Mouse (Mus musculus): Measurements from ENCODE around the gene Inpp5d. TPM values are rescaled to one million over a fixed set of nuclear protein-coding genes. Genes with fewer than 3 reads are reported as not detected.

The Inpp5d gene
- polyA plus RNA-seq, 1 experiment from 2014 or later = 3.9 TPM

DNA sequence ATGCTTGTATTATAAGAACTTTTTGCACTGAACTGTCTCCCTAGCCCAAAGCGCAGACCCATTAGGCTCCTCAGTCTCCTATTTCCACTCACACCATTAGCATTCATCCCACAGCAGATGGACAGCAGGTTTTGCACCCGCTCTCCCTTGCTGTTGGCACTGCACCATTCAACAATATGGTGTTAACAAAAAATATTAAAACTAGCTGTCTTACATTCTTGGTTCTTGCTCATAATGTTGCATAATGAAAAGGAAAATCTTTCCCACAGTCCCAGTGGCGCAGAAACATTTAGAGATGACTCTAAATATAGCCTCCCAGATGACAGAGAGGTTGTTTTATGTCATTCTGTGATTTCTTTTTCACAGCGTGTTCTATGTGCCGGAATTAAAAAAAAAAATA is 113.1 kb downstream of the Inpp5d start:
- H3K36me3 ChIP-seq = no peaks in the 10 kb centered on the region
- H3K9me3 ChIP-seq (replicated peaks) = no peaks in the 10 kb centered on the region
- H3K4me3 ChIP-seq = no peak overlapping the region
- no peaks in the 10 kb centered on the region for H3K27me3 ChIP-seq (ENCODE audit: low read depth, poor library complexity, severe bottlenecking)
- H3K27ac ChIP-seq = no peak overlapping the region
- H3K4me1 ChIP-seq = no peaks in the 10 kb centered on the region
- 92% methylated on average over 5 of the region's 5 CpGs for WGBS
- DNase-seq (ENCODE audit: low spot score) = no peak

GRCm38 (mm10) chr1:87734153-87734552 is 114.0 kb downstream of the Inpp5d start:
- H3K4me1 ChIP-seq = no peaks in the 10 kb centered on the region
- no peaks in the 10 kb centered on the region for H3K9me3 ChIP-seq (replicated peaks)
- no peaks in the 10 kb centered on the region for H3K36me3 ChIP-seq
- no peaks in the 10 kb centered on the region for H3K27me3 ChIP-seq (ENCODE audit: low read depth, poor library complexity, severe bottlenecking)
- no peak overlapping the region for H3K27ac ChIP-seq
- no peak for DNase-seq (ENCODE audit: low spot score)
- 86% methylated on average over 3 of the region's 3 CpGs for WGBS
- no peak overlapping the region for H3K4me3 ChIP-seq

GRCm38 (mm10) chr1:87740584-87741290 is 120.6 kb downstream of the Inpp5d start:
- 87% methylated on average over 6 of the region's 6 CpGs for WGBS
- H3K9me3 ChIP-seq (replicated peaks) = no peaks in the 10 kb centered on the region
- H3K27ac ChIP-seq = no peak overlapping the region
- no peaks in the 10 kb centered on the region for H3K36me3 ChIP-seq
- H3K4me1 ChIP-seq = no peaks in the 10 kb centered on the region
- H3K4me3 ChIP-seq = no peak overlapping the region
- H3K27me3 ChIP-seq (ENCODE audit: low read depth, poor library complexity, severe bottlenecking) = no peaks in the 10 kb centered on the region
- DNase-seq (ENCODE audit: low spot score) = no peak

- no peak overlapping the region for H3K4me3 ChIP-seq
- no peaks in the 10 kb centered on the region for H3K27me3 ChIP-seq (ENCODE audit: low read depth, poor library complexity, severe bottlenecking)
- no peaks in the 10 kb centered on the region for H3K36me3 ChIP-seq
Measured at GRCm38 (mm10) chr1:87749360-87749973, 129.4 kb downstream of the Inpp5d start.

DNA sequence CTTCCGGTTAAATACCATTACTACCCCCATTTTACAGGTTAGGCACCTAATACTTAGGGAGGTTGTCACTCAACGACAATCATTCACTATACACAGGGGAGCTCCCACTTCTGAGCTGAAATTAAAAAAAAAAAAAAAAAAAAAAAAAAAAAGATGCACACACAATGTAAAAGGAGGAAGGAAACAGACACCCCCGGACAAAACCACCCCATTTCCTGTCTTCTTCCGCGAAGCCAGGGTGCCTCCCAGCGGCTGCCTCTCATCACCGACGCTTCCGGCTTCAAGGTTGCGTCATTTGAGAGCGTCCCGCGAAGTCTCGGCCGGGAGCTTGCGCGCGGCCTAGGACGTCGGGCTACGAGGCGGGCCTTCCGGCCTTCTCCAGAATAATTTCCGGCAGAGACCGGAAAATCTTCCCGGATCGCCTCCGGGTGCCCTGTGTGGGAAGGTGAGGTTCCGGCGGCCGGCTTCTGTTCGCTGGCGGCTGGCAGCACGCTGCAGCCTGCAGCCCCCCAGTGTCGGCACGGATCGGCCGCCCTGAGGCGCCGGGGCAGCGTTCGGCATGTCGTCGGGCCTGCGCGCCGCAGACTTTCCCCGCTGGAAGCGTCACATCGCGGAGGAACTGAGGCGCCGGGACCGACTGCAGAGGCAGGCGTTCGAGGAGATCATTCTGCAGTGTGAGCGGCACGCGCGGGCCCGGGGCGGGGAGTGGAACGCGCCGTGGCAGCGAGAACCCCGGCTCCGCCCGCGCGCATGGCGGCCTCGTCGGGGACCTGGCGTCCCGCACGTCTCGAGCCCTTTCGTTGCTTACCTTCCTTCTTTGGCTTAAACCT is 135.7 kb downstream of the Inpp5d start, which contains the start of gene Atg16l1:
Gene Atg16l1, plus strand, starts transcription at position 230 of the 830 bp plus-strand sequence.
- peak within 1 kb of the TSS; percentile 87 for H3K4me3 ChIP-seq
- H3K36me3 ChIP-seq = peaks cover 30% of the 10 kb centered on the region
- DNase-seq (ENCODE audit: low spot score) = peak; percentile 93
- H3K27me3 ChIP-seq (ENCODE audit: low read depth, poor library complexity, severe bottlenecking) = no peaks in the 10 kb centered on the region
- WGBS = under 1% methylated on average over 79 of the region's 79 CpGs
- H3K27ac ChIP-seq = peak within 1 kb of the TSS; percentile 92
- H3K9me3 ChIP-seq (replicated peaks) = no peaks in the 10 kb centered on the region
- H3K4me1 ChIP-seq = peaks cover 8% of the 10 kb centered on the region

More at GRCm38 (mm10) chr1:87749360-87749973, 129.4 kb downstream of the Inpp5d start:
- no peak overlapping the region for H3K27ac ChIP-seq
- H3K4me1 ChIP-seq = no peaks in the 10 kb centered on the region
- H3K9me3 ChIP-seq (replicated peaks) = no peaks in the 10 kb centered on the region
- DNase-seq (ENCODE audit: low spot score) = no peak

- no peaks in the 10 kb centered on the region for H3K9me3 ChIP-seq (replicated peaks)
- H3K27ac ChIP-seq = no peak overlapping the region
- DNase-seq (ENCODE audit: low spot score) = no peak
- H3K36me3 ChIP-seq = peaks cover 98% of the 10 kb centered on the region
- no peaks in the 10 kb centered on the region for H3K27me3 ChIP-seq (ENCODE audit: low read depth, poor library complexity, severe bottlenecking)
- no peak overlapping the region for H3K4me3 ChIP-seq
- 93% methylated on average over 3 of the region's 3 CpGs for WGBS
- H3K4me1 ChIP-seq = no peaks in the 10 kb centered on the region
Measured at GRCm38 (mm10) chr1:87763821-87764220, 143.7 kb downstream of the Inpp5d start.

DNA sequence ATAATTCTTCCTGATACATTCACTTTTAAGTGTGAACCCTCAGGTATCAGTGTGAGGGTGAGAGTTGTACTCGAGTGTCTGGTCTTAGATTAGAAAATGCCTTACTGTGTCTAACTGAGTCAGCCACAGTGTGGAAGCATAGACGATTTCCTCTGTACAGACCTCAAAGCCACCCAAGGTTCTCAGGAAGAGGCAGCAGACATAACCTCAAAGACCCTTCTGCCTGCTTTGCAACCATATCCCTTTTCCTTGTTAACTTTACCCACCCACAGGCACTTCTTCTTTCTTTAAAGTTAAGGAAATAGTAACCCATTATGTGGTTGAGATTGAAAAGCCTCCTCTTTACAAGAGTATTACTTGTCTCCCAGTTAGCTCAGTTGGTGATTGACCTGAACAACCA is 145.6 kb downstream of the Inpp5d start:
- H3K9me3 ChIP-seq (replicated peaks) = no peaks in the 10 kb centered on the region
- no peaks in the 10 kb centered on the region for H3K4me1 ChIP-seq
- no peak for DNase-seq (ENCODE audit: low spot score)
- no peak overlapping the region for H3K4me3 ChIP-seq
- H3K27me3 ChIP-seq (ENCODE audit: low read depth, poor library complexity, severe bottlenecking) = no peaks in the 10 kb centered on the region
- H3K36me3 ChIP-seq = peaks cover 95% of the 10 kb centered on the region
- WGBS = 91% methylated on average over 2 of the region's 2 CpGs
- H3K27ac ChIP-seq = no peak overlapping the region

DNA sequence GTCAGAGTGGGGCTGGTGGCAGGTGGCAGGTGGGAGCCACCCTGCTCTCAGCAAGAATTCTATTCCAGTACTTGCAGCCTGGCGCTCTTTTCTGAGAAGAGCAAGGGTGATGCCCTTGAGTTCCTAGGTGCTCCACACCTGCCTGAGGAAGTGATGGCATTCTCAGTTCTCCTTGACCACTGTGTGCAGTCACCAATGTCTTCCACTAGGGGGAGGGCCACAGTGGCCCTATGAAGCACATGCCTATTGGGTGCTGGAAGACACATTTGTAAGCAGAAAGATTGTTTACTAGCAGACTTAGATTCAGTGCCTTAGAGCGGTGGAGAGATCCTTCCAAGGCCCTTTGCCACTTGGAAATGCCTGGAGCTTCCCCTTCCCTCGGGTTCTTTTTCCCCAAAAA is 146.1 kb downstream of the Inpp5d start:
- Histone ChIP-seq H3K4me3 (no peak overlapping the region), H3K4me1 (no peaks in the 10 kb centered on the region), H3K27me3 (ENCODE audit: low read depth, poor library complexity, severe bottlenecking) (no peaks in the 10 kb centered on the region), H3K9me3 (replicated peaks) (no peaks in the 10 kb centered on the region), H3K27ac (no peak overlapping the region), H3K36me3 (peaks cover 96% of the 10 kb centered on the region)
- WGBS = 92% methylated on average over 3 of the region's 3 CpGs
- DNase-seq (ENCODE audit: low spot score) = peak; percentile 30

GRCm38 (mm10) chr1:87769263-87769662 is 149.2 kb downstream of the Inpp5d start:
- H3K4me1 ChIP-seq = no peaks in the 10 kb centered on the region
- peaks cover 96% of the 10 kb centered on the region for H3K36me3 ChIP-seq
- H3K9me3 ChIP-seq (replicated peaks) = no peaks in the 10 kb centered on the region
- no peak for DNase-seq (ENCODE audit: low spot score)
- no peaks in the 10 kb centered on the region for H3K27me3 ChIP-seq (ENCODE audit: low read depth, poor library complexity, severe bottlenecking)
- no peak overlapping the region for H3K4me3 ChIP-seq
- H3K27ac ChIP-seq = no peak overlapping the region
- WGBS = 92% methylated on average over 2 of the region's 2 CpGs

Other genes starting within 250 kb of the Inpp5d start
- 0.65 and 0.71 TPM in 2 replicates for gene Kcnj13, start 225.6 kb upstream of the Inpp5d start, polyA plus RNA-seq (2016; fragmentation: Nextera tagmentation; extraction: Ambion mirVana)
- gene Snorc, start 150.0 kb upstream of the Inpp5d start, polyA plus RNA-seq (2016; fragmentation: Nextera tagmentation; extraction: Ambion mirVana) = not detected in 2 replicates
- gene Neu2, start 110.4 kb upstream of the Inpp5d start, polyA plus RNA-seq (2016; fragmentation: Nextera tagmentation; extraction: Ambion mirVana) = not detected in 2 replicates
- 0.23 and 0.35 TPM in 2 replicates for gene Ngef, start 46.4 kb upstream of the Inpp5d start, polyA plus RNA-seq (2016; fragmentation: Nextera tagmentation; extraction: Ambion mirVana)
- gene Atg16l1, start 135.6 kb downstream of the Inpp5d start, polyA plus RNA-seq (2016; fragmentation: Nextera tagmentation; extraction: Ambion mirVana) = 36.5 and 38.2 TPM in 2 replicates
- gene Sag, start 183.4 kb downstream of the Inpp5d start, polyA plus RNA-seq (2016; fragmentation: Nextera tagmentation; extraction: Ambion mirVana) = 3.7 and 4.9 TPM in 2 replicates
- gene Dgkd, start 233.0 kb downstream of the Inpp5d start, polyA plus RNA-seq (2016; fragmentation: Nextera tagmentation; extraction: Ambion mirVana) = 38.8 and 39.7 TPM in 2 replicates